Mouse (Mus musculus) liver, adult 2 months (tissue): Measurements from ENCODE around the gene Actl9.

ENCODE experiments used
- CTCF ChIP-seq: fragments of 200-500 bp; IDR thresholded peaks from 2 replicates; pipeline ENCODE4 v1.5.1; 2011; ENCODE audit warnings: low read depth, low read length, control low read depth
- POLR2A ChIP-seq: fragments of 200-500 bp; IDR thresholded peaks from 2 replicates; pipeline ENCODE4 v1.6.1; 2011; ENCODE audit warnings: low read length, control low read depth; ENCODE audit not compliant: insufficient read depth; ENCODE audit errors: extremely low read depth

DNA sequence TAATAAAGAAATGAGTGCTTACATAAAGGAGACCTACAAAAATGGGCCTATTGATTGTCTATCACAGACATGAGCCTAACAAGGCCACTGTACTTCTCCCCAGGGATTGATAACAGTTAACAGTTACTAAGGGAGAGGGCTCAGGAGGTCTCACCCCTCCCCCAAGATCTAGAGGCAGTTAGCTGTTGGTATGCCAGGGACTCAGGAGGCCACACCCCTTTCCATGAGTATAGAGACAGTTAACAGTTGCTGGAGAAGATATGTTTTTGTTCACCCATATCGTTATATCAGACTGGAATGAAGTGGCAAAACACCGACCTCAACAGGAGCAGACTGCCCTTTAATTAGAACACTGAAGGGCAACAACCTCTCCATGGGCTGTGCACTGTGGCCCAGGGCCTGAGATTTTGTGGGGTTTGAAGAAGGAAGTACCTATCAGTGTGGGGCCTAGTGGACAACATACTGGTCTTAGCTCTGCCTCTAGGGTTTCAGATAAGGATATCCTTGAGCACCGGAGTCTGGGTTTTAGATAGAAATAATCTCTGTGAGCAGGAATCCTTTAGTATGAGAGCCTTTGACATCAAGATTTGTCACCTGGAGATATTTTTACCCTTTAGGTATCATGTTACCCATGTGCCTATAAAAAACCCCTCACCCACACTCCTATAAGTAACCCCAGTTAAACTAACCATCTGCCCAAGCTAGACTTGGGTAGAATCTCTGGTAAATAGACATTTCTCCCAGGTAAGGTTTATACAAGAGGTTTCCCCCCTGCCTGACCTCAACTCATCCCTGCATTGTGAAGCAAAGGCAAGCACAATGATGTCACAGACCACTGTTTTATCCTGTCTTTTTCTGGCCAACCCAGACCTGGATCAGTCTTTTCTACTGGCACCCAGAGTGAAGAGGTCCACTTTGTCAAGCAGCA is at the start of gene Actl9:
- TF ChIP-seq POLR2A (no peak), CTCF (no peak)
